Mouse (Mus musculus): ENCODE results near the gene Isca1. TPM values are rescaled to one million over a fixed set of nuclear protein-coding genes. Genes with fewer than 3 reads are reported as not detected.
"Not testable (repeated sequence)": the region's sequence is repeated elsewhere in the genome, so short reads cannot be mapped to it uniquely, and the experiment has no call there.

The Isca1 gene
- polyA plus RNA-seq, 1 experiment: 80.3 TPM

GRCm38 (mm10) chr13:59741096-59741495, 28.5 kb downstream of the Isca1 start:
- Histone ChIP-seq H3K36me3 (ENCODE audit: control insufficient read depth, insufficient read depth, low read length) (no peaks in the 10 kb centered on the region), H3K27me3 (ENCODE audit: control insufficient read depth, insufficient read depth, low read length) (no peaks in the 10 kb centered on the region), H3K4me3 (ENCODE audit: control insufficient read depth, insufficient read depth, low read length) (no peak overlapping the region), H3K4me1 (replicated peaks; ENCODE audit: control insufficient read depth, insufficient read depth, low read length) (peaks cover 3% of the 10 kb centered on the region; the same call in 1 of the 2 replicates), H3K27ac (ENCODE audit: control insufficient read depth, insufficient read depth, low read length) (no peak overlapping the region)
- TF ChIP-seq CTCF (IDR thresholded peaks at IDR 0.05; ENCODE audit: borderline replicate concordance, control insufficient read depth, extremely low read depth, insufficient read depth, low read length, poor library complexity) (no peak), POLR2A (IDR thresholded peaks at IDR 0.05; ENCODE audit: control insufficient read depth, extremely low read depth, insufficient read depth, low read length, poor library complexity) (no peak)
- WGBS: 92% methylated on average over 11 of the region's 11 CpGs
- DNase-seq: no peak

- TF ChIP-seq POLR2A (IDR thresholded peaks at IDR 0.05; ENCODE audit: control insufficient read depth, extremely low read depth, insufficient read depth, low read length, poor library complexity) (no peak), CTCF (IDR thresholded peaks at IDR 0.05; ENCODE audit: borderline replicate concordance, control insufficient read depth, extremely low read depth, insufficient read depth, low read length, poor library complexity) (no peak)
- no peak for DNase-seq
- Histone ChIP-seq H3K27ac (ENCODE audit: control insufficient read depth, insufficient read depth, low read length) (no peak overlapping the region), H3K4me3 (ENCODE audit: control insufficient read depth, insufficient read depth, low read length) (no peak overlapping the region), H3K27me3 (ENCODE audit: control insufficient read depth, insufficient read depth, low read length) (no peaks in the 10 kb centered on the region), H3K36me3 (ENCODE audit: control insufficient read depth, insufficient read depth, low read length) (no peaks in the 10 kb centered on the region), H3K4me1 (replicated peaks; ENCODE audit: control insufficient read depth, insufficient read depth, low read length) (no peaks in the 10 kb centered on the region)
- WGBS: 92% methylated on average over 4 of the region's 4 CpGs
Measured at GRCm38 (mm10) chr13:59739397-59739796, 30.2 kb downstream of the Isca1 start.

GRCm38 (mm10) chr13:59738455-59738854, 31.2 kb downstream of the Isca1 start:
- 99% methylated on average over 2 of the region's 2 CpGs for WGBS
- TF ChIP-seq CTCF (IDR thresholded peaks at IDR 0.05; ENCODE audit: borderline replicate concordance, control insufficient read depth, extremely low read depth, insufficient read depth, low read length, poor library complexity): no peak
- no peak for TF ChIP-seq POLR2A (IDR thresholded peaks at IDR 0.05; ENCODE audit: control insufficient read depth, extremely low read depth, insufficient read depth, low read length, poor library complexity)
- H3K27ac ChIP-seq (ENCODE audit: control insufficient read depth, insufficient read depth, low read length): no peak overlapping the region
- no peak overlapping the region for H3K4me3 ChIP-seq (ENCODE audit: control insufficient read depth, insufficient read depth, low read length)
- no peaks in the 10 kb centered on the region for H3K27me3 ChIP-seq (ENCODE audit: control insufficient read depth, insufficient read depth, low read length)
- H3K4me1 ChIP-seq (replicated peaks; ENCODE audit: control insufficient read depth, insufficient read depth, low read length): no peaks in the 10 kb centered on the region
- no peaks in the 10 kb centered on the region for H3K36me3 ChIP-seq (ENCODE audit: control insufficient read depth, insufficient read depth, low read length)
- no peak for DNase-seq

GRCm38 (mm10) chr13:59735190-59735589, 34.4 kb downstream of the Isca1 start:
- H3K27me3 ChIP-seq (ENCODE audit: control insufficient read depth, insufficient read depth, low read length): no peaks in the 10 kb centered on the region
- WGBS: 26% methylated on average over 3 of the region's 3 CpGs
- TF ChIP-seq CTCF (IDR thresholded peaks at IDR 0.05; ENCODE audit: borderline replicate concordance, control insufficient read depth, extremely low read depth, insufficient read depth, low read length, poor library complexity) (no peak), POLR2A (IDR thresholded peaks at IDR 0.05; ENCODE audit: control insufficient read depth, extremely low read depth, insufficient read depth, low read length, poor library complexity) (no peak)

GRCm38 (mm10) chr13:59734347-59734746, 35.3 kb downstream of the Isca1 start:
- H3K4me3 ChIP-seq (ENCODE audit: control insufficient read depth, insufficient read depth, low read length); H3K36me3 ChIP-seq (ENCODE audit: control insufficient read depth, insufficient read depth, low read length); H3K27me3 ChIP-seq (ENCODE audit: control insufficient read depth, insufficient read depth, low read length); DNase-seq; H3K27ac ChIP-seq (ENCODE audit: control insufficient read depth, insufficient read depth, low read length); H3K4me1 ChIP-seq (replicated peaks; ENCODE audit: control insufficient read depth, insufficient read depth, low read length): not testable (repeated sequence)
- WGBS: 55% methylated on average over 6 of the region's 6 CpGs

More at GRCm38 (mm10) chr13:59735190-59735589, 34.4 kb downstream of the Isca1 start:
- Histone ChIP-seq H3K36me3 (ENCODE audit: control insufficient read depth, insufficient read depth, low read length) (no peaks in the 10 kb centered on the region), H3K4me1 (replicated peaks; ENCODE audit: control insufficient read depth, insufficient read depth, low read length) (no peaks in the 10 kb centered on the region), H3K4me3 (ENCODE audit: control insufficient read depth, insufficient read depth, low read length) (no peak overlapping the region), H3K27ac (ENCODE audit: control insufficient read depth, insufficient read depth, low read length) (no peak overlapping the region)
- DNase-seq: no peak

GRCm38 (mm10) chr13:59733936-59734335, 35.7 kb downstream of the Isca1 start:
- Histone ChIP-seq H3K4me1 (replicated peaks; ENCODE audit: control insufficient read depth, insufficient read depth, low read length) (no peaks in the 10 kb centered on the region), H3K36me3 (ENCODE audit: control insufficient read depth, insufficient read depth, low read length) (no peaks in the 10 kb centered on the region), H3K27me3 (ENCODE audit: control insufficient read depth, insufficient read depth, low read length) (no peaks in the 10 kb centered on the region), H3K4me3 (ENCODE audit: control insufficient read depth, insufficient read depth, low read length) (no peak overlapping the region), H3K27ac (ENCODE audit: control insufficient read depth, insufficient read depth, low read length) (no peak overlapping the region)
- WGBS: 91% methylated on average over 4 of the region's 4 CpGs
- no peak for TF ChIP-seq POLR2A (IDR thresholded peaks at IDR 0.05; ENCODE audit: control insufficient read depth, extremely low read depth, insufficient read depth, low read length, poor library complexity)
- TF ChIP-seq CTCF (IDR thresholded peaks at IDR 0.05; ENCODE audit: borderline replicate concordance, control insufficient read depth, extremely low read depth, insufficient read depth, low read length, poor library complexity): no peak
- DNase-seq: no peak

- Histone ChIP-seq H3K4me3 (ENCODE audit: control insufficient read depth, insufficient read depth, low read length) (no peak within 1 kb of the TSS), H3K27me3 (ENCODE audit: control insufficient read depth, insufficient read depth, low read length) (no peaks in the 10 kb centered on the region), H3K4me1 (replicated peaks; ENCODE audit: control insufficient read depth, insufficient read depth, low read length) (no peaks in the 10 kb centered on the region), H3K36me3 (ENCODE audit: control insufficient read depth, insufficient read depth, low read length) (no peaks in the 10 kb centered on the region), H3K27ac (ENCODE audit: control insufficient read depth, insufficient read depth, low read length) (no peak within 1 kb of the TSS)
- no peak for TF ChIP-seq CTCF (IDR thresholded peaks at IDR 0.05; ENCODE audit: borderline replicate concordance, control insufficient read depth, extremely low read depth, insufficient read depth, low read length, poor library complexity)
- TF ChIP-seq POLR2A (IDR thresholded peaks at IDR 0.05; ENCODE audit: control insufficient read depth, extremely low read depth, insufficient read depth, low read length, poor library complexity): no peak
- no peak for DNase-seq
- WGBS: 82% methylated on average over 7 of the region's 7 CpGs
Measured at GRCm38 (mm10) chr13:59731652-59732051, 38.0 kb downstream of the Isca1 start, which contains the start of gene Spata31d1d. Gene Spata31d1d, minus strand, starts transcription at chr13:59731752.

Data from thymus, adult 2 months (tissue).